Comparison of ENCODE assay signal across 9 mouse cellular contexts in the genomic region with DNA sequence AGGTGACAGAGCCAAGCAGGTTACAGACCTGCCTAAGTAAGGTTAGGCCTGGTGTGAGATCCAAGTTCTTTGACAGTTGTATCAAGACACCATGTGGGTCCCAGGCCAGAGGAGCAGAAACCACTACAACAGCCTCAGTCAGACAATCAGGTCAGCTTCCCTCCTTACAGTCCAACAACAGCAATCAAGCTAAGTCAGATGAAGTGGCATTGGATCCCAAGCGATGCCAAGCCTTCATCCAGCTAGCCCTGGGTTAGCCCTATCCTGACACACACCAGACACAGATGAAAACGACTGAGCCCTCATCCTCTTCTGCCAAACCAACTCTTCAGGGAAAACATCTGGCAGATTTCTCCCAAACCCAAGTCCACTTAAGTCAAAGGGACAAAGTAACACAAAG. TPM values are rescaled to one million over a fixed set of nuclear protein-coding genes. Genes with fewer than 3 reads are reported as not detected.
DNase-seq lines count a peak whose midpoint lies in the region; ATAC-seq lines count a peak whose summit lies in the region.
"Had no signal": no experiment of that assay in that cellular context is flagged by ENCODE, and none has a peak within 500 bp of the region (broad histone marks: within the 10 kb centered on the region; RNA-seq: fewer than 3 reads in every experiment).

No protein-coding gene starts in this region.

- peak overlapping the region; percentile 95 for H3K4me2 ChIP-seq in heart, embryonic 15.5 days
- H3K4me2 ChIP-seq in forebrain, embryonic 16.5 days (ENCODE audit: low read length) = peak overlapping the region; percentile 63

- peak overlapping the region; percentile 95 for H3K27ac ChIP-seq in heart, embryonic 15.5 days
- H3K27ac ChIP-seq in forebrain, embryonic 16.5 days (ENCODE audit: low read length) = no peak overlapping the region
- H3K27ac ChIP-seq in midbrain, embryonic 10.5 days (replicated peaks) = peak overlapping the region; percentile 100

- ATAC-seq in heart, embryonic 15.5 days (replicated peaks; ENCODE audit: insufficient number of reproducible peaks, insufficient read depth, low FRiP score, low read depth) = no peak
- no peak for ATAC-seq in forebrain, embryonic 16.5 days
- ATAC-seq in monocyte, adult 5-6 weeks (replicated peaks; ENCODE audit: insufficient number of reproducible peaks, low FRiP score, low TSS enrichment, poor library complexity, severe bottlenecking) = no peak

- peak overlapping the region; percentile 92 for H3K4me3 ChIP-seq in heart, embryonic 15.5 days
- H3K4me3 ChIP-seq in forebrain, embryonic 16.5 days (replicated peaks; ENCODE audit: low read length) = peak overlapping the region; percentile 84; the same call in 1 of the 2 replicates
- H3K4me3 ChIP-seq in midbrain, embryonic 10.5 days = peak overlapping the region; percentile 97

- H3K36me3 ChIP-seq in heart, embryonic 15.5 days = no peaks in the 10 kb centered on the region
- H3K36me3 ChIP-seq in forebrain, embryonic 16.5 days (ENCODE audit: control insufficient read depth, insufficient read depth) = no peaks in the 10 kb centered on the region
- peaks cover 19% of the 10 kb centered on the region; the same call in 1 of the 2 replicates for H3K36me3 ChIP-seq in midbrain, embryonic 10.5 days

- peaks cover 52% of the 10 kb centered on the region for H3K4me1 ChIP-seq in heart, embryonic 15.5 days (replicated peaks)
- H3K4me1 ChIP-seq in forebrain, embryonic 16.5 days (replicated peaks; ENCODE audit: control insufficient read depth, insufficient read depth, low read length) = peaks cover 42% of the 10 kb centered on the region
- peaks cover 59% of the 10 kb centered on the region for H3K4me1 ChIP-seq in midbrain, embryonic 10.5 days

- no peak for DNase-seq in heart, postnatal 25 days (ENCODE audit: low spot score)
- peak; percentile 24 for DNase-seq in MN1 (ENCODE audit: low spot score)
- DNase-seq in midbrain, embryonic 10.5 days (ENCODE audit: low spot score) = no peak
- no peak for DNase-seq in layer of hippocampus, adult 9-11 months
- no peak for DNase-seq in right cerebral cortex, postnatal 10 days (ENCODE audit: low spot score in 2 of 2)

- 0 out of 2 replicates have a peak overlapping the region, but pooled peaks have one; percentile 98 for H3K9ac ChIP-seq in heart, embryonic 15.5 days
- no peak overlapping the region for H3K9ac ChIP-seq in forebrain, embryonic 16.5 days (replicated peaks; ENCODE audit: low read depth, low read length)

- intact Hi-C loops in heart, postnatal 25 days (cut with DNase I) = loop anchor here (2.0 to 5.0 kb wide), 2 partner anchors 25 to 113 kb away; no protein-coding TSS in a partner anchor

- 39% methylated on average over 2 of the region's 2 CpGs for WGBS in heart, embryonic 15.5 days
- 77% methylated on average over 2 of the region's 2 CpGs for WGBS in forebrain, embryonic 16.5 days
- 68% methylated on average over 2 of the region's 2 CpGs for WGBS in midbrain, embryonic 10.5 days

- no peaks in the 10 kb centered on the region for H3K9me3 ChIP-seq in heart, embryonic 15.5 days (replicated peaks)
- H3K9me3 ChIP-seq in forebrain, embryonic 16.5 days (ENCODE audit: control insufficient read depth, low read length) = no peaks in the 10 kb centered on the region
- H3K9me3 ChIP-seq in midbrain, embryonic 10.5 days (replicated peaks) = no peaks in the 10 kb centered on the region

- no peaks in the 10 kb centered on the region for H3K27me3 ChIP-seq in heart, embryonic 15.5 days
- no peaks in the 10 kb centered on the region for H3K27me3 ChIP-seq in forebrain, embryonic 16.5 days (replicated peaks; ENCODE audit: control insufficient read depth, insufficient read depth, low read length)
- H3K27me3 ChIP-seq in midbrain, embryonic 10.5 days (ENCODE audit: low read depth, poor library complexity, severe bottlenecking) = no peaks in the 10 kb centered on the region

RNA-seq across cellular contexts. Expression of a gene that starts 2.2 kb away (rescaled TPM):
- polyA plus RNA-seq in heart, embryonic 15.5 days (2015; fragmentation: Nextera tagmentation; extraction: Ambion mirVana) = 3.5 and 5.7 TPM in 2 replicates
- 1 to 10 TPM; 7.1 to 8.3 TPM for total RNA-seq in heart, postnatal 25 days (2021)
- polyA plus RNA-seq in forebrain, embryonic 16.5 days (2015; fragmentation: Nextera tagmentation; extraction: Ambion mirVana) = 9.0 and 11.2 TPM in 2 replicates
- 6.9 and 8.2 TPM in 2 replicates for polyA plus RNA-seq in midbrain, embryonic 10.5 days (2016; fragmentation: Nextera tagmentation; extraction: Ambion mirVana)
- 2.2 to 10.0 TPM (median 2.6 TPM) in 3 replicates for total RNA-seq in monocyte, adult 5-6 weeks (2017)

RNA-seq across cellular contexts. Expression of a gene that starts 16.1 kb away (rescaled TPM):
- not detected in 2 replicates for polyA plus RNA-seq in heart, embryonic 15.5 days (2015; fragmentation: Nextera tagmentation; extraction: Ambion mirVana)
- total RNA-seq in heart, postnatal 25 days (2021) = not detected
- 0.14 TPM in 1 of 2 replicates, not detected in the other for polyA plus RNA-seq in forebrain, embryonic 16.5 days (2015; fragmentation: Nextera tagmentation; extraction: Ambion mirVana)
- not detected in 2 replicates for polyA plus RNA-seq in midbrain, embryonic 10.5 days (2016; fragmentation: Nextera tagmentation; extraction: Ambion mirVana)
- 0.11 to 0.29 TPM in 2 of 3 replicates, not detected in the other for total RNA-seq in monocyte, adult 5-6 weeks (2017)
- polyA plus RNA-seq: large intestine, adult 2 months had no signal

RNA-seq across cellular contexts. Expression of a gene that starts 52.7 kb away (rescaled TPM):
- 130 and 161 TPM in 2 replicates for polyA plus RNA-seq in heart, embryonic 15.5 days (2015; fragmentation: Nextera tagmentation; extraction: Ambion mirVana)
- 10 to 100 TPM; 82.8 to 83.3 TPM for total RNA-seq in heart, postnatal 25 days (2021)
- 197 and 220 TPM in 2 replicates for polyA plus RNA-seq in forebrain, embryonic 16.5 days (2015; fragmentation: Nextera tagmentation; extraction: Ambion mirVana)
- polyA plus RNA-seq in midbrain, embryonic 10.5 days (2016; fragmentation: Nextera tagmentation; extraction: Ambion mirVana) = 187 and 188 TPM in 2 replicates
- total RNA-seq in monocyte, adult 5-6 weeks (2017) = 46.6 to 76.8 TPM (median 71.5 TPM) in 3 replicates
